Mouse (Mus musculus) liver, embryonic 16.5 days (tissue): ENCODE results near the gene Jpt2. TPM values are rescaled to one million over a fixed set of nuclear protein-coding genes. Genes with fewer than 3 reads are reported as not detected.

Experiments used
- ATAC-seq: fragments of 200-750 bp; cut with Nextera tagmentation; 2 replicates; pipeline ENCODE4 v1.8.0; 2017; ENCODE audit warnings: low read depth, mild to moderate bottlenecking, moderate number of reproducible peaks, moderate library complexity
- H3K27ac ChIP-seq: fragments of 300-500 bp; sonication (generic); 2 replicates; pipeline ENCODE4 v1.5.1; 2014; ENCODE audit warnings: mild to moderate bottlenecking, low read length
- H3K27me3 ChIP-seq: fragments of 300-500 bp; sonication (generic); 2 replicates; pipeline ENCODE4 v1.6.1; 2014; ENCODE audit warnings: low read depth, low read length, mixed read lengths; ENCODE audit not compliant: control insufficient read depth, insufficient read depth
- H3K36me3 ChIP-seq: fragments of 300-500 bp; sonication (generic); 2 replicates; pipeline ENCODE4 v1.6.1; 2014; ENCODE audit warnings: mild to moderate bottlenecking; ENCODE audit not compliant: control insufficient read depth, insufficient read depth
- H3K4me1 ChIP-seq: fragments of 300-500 bp; sonication (generic); 2 replicates; pipeline ENCODE4 v1.6.1; 2014; ENCODE audit warnings: low read depth, low read length, mixed read lengths; ENCODE audit not compliant: control insufficient read depth
- H3K4me2 ChIP-seq: fragments of 300-500 bp; sonication (generic); 2 replicates; pipeline ENCODE4 v1.6.1; 2014; ENCODE audit warnings: low read depth, low read length, mixed read lengths
- H3K4me3 ChIP-seq: fragments of 300-500 bp; sonication (generic); 2 replicates; pipeline ENCODE4 v1.5.1; 2014; ENCODE audit warnings: low read depth, mild to moderate bottlenecking, low read length
- H3K9ac ChIP-seq: fragments of 300-500 bp; sonication (generic); 2 replicates; pipeline ENCODE4 v1.6.1; 2014; ENCODE audit warnings: low read depth, low read length
- H3K9me3 ChIP-seq: fragments of 300-500 bp; sonication (generic); replicated peaks from 2 replicates; pipeline ENCODE4 v1.6.1; 2016; ENCODE audit warnings: low read length; ENCODE audit not compliant: control insufficient read depth
- WGBS: fragments of 180-500 bp; shearing (Covaris S2); extraction: QIAGEN DNeasy Blood & Tissue Kit; methylation state at CpG from one replicate; pipeline ENCODE4 v1.1.7; 2014; ENCODE audit not compliant: insufficient replicate concordance; 5-methylcytosine and 5-hydroxymethylcytosine counted together
- polyA plus RNA-seq: library from polyadenylated mRNA; unstranded; fragments of >200 nt; fragmentation: Nextera tagmentation; extraction: Ambion mirVana; gene quantifications from 2 replicates; pipeline ENCODE4 v1.2.1, GENCODE M21; 2015

Jpt2 gene
- polyA plus RNA-seq, 1 experiment from 2014 or later = 53.6 TPM

DNA sequence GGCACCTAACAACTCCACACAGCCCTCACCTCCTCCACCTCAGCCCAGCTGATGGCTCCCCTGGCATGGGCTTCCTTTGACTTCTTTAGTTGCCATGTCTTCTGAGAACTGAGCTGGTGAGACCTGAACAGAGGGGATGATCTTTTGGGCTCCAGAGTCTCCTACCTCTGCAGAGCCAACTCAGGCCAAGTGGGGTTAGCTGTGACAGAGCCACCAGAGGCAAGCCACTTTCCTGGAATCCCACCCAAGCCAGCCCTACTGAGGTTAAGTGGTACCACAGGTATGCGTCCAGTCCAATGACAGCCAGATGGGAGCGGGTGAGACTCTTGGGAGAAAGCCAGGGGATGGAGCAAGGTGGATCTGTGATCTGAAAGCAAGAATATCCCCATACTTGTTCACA is 67.2 kb downstream of the Jpt2 start:
- ATAC-seq = no peak
- H3K4me1 ChIP-seq = peaks cover 44% of the 10 kb centered on the region
- H3K4me2 ChIP-seq = no peak overlapping the region; the same call in 1 of the 2 replicates
- no peaks in the 10 kb centered on the region for H3K9me3 ChIP-seq
- no peak overlapping the region for H3K9ac ChIP-seq
- no peak overlapping the region for H3K4me3 ChIP-seq
- no peaks in the 10 kb centered on the region for H3K27me3 ChIP-seq
- no peak overlapping the region for H3K27ac ChIP-seq
- WGBS = 93% methylated on average over 2 of the region's 2 CpGs
- H3K36me3 ChIP-seq = peaks cover 45% of the 10 kb centered on the region

DNA sequence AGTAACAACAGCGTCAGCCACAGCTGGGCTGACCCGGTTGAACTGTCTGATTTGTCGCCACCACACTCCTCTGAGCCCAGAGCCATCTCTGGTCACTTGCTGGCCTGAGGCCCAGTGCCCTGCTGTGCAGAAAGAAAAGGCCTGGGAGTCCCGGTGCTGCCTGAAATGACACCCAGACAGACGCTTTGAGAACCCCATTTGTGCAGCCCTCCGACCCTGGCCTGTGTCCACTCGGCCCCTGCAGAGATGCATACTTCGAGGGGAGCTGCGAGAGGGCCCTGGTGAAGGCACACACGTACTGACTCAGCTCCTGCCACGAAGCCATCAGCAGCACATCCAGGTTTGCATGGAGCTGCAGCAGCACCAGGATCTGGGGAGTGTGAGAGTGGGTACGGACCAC is 67.7 kb downstream of the Jpt2 start:
- H3K36me3 ChIP-seq = peaks cover 47% of the 10 kb centered on the region
- 86% methylated on average over 12 of the region's 12 CpGs for WGBS

DNA sequence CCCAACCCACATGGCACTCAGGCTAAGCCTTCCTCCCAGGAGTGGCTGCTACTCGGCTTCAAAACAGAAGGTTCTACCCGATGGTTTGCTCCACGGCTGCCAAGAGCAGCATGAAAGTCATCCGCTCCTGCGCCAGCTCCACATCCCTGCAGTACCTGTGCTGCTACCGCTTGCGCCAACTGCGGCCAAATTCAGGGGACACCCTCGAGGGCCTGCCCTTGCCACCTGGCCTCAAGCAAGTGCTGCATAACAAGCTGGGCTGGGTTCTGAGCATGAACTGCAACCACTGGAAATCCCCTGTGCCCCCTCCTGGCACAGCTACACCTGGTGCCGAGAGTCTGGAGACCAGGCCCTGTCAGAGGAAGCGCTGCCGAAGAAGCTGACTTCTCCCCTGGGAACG is 69.2 kb downstream of the Jpt2 start:
- Histone ChIP-seq H3K27ac (no peak overlapping the region), H3K9me3 (no peaks in the 10 kb centered on the region), H3K9ac (no peak overlapping the region), H3K36me3 (peaks cover 47% of the 10 kb centered on the region), H3K4me3 (no peak overlapping the region), H3K4me1 (peaks cover 40% of the 10 kb centered on the region), H3K4me2 (no peak overlapping the region), H3K27me3 (no peaks in the 10 kb centered on the region)
- 84% methylated on average over 13 of the region's 13 CpGs for WGBS
- no peak for ATAC-seq

More for the DNA sequence above, 67.7 kb downstream of the Jpt2 start:
- H3K9me3 ChIP-seq = no peaks in the 10 kb centered on the region
- no peaks in the 10 kb centered on the region for H3K27me3 ChIP-seq
- H3K4me2 ChIP-seq = no peak overlapping the region
- no peak for ATAC-seq
- no peak overlapping the region for H3K4me3 ChIP-seq
- no peak overlapping the region for H3K9ac ChIP-seq
- H3K27ac ChIP-seq = no peak overlapping the region
- H3K4me1 ChIP-seq = peaks cover 46% of the 10 kb centered on the region

DNA sequence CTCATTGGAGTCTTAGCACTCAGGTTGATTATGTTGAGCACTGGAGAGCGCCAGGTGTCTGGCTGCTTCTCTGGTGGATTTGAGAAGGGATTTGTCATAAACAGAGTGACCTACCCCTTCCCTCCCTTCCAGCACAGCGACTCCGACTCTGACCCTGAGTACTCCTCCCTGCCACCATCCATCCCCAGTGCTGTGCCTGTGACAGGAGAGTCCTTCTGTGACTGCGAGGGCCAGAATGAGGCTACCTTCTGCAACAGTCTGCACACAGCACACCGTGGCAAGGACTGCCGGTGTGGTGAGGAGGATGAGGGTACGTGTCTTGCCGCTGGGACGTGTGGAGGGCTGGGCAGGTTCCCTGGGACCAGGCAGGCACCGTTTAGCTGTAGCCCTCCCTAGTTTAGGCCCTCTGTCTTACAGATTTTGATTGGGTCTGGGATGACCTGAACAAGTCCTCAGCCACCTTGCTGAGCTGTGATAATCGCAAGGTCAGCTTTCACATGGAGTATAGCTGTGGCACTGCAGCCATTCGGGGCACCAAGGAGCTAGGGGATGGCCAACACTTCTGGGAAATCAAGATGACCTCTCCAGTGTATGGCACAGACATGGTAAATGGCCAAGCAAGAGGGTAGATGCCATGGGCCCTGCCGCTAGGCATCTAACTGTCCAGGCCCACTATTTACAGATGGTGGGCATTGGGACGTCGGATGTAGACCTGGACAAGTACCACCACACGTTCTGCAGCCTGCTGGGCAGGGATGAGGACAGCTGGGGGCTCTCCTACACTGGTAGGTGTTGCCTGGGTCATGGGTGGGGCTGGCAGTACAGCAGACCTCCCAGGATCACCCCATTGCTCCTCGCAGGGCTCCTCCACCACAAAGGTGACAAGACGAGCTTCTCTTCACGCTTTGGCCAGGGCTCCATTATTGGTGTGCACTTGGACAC is 70.1 kb downstream of the Jpt2 start:
- ATAC-seq = no peak
- Histone ChIP-seq H3K27me3 (no peaks in the 10 kb centered on the region), H3K36me3 (peaks cover 47% of the 10 kb centered on the region), H3K4me1 (peaks cover 35% of the 10 kb centered on the region), H3K27ac (peak overlapping the region; percentile 8; the same call in 1 of the 2 replicates), H3K4me2 (no peak overlapping the region), H3K9ac (no peak overlapping the region), H3K4me3 (no peak overlapping the region), H3K9me3 (no peaks in the 10 kb centered on the region)
- WGBS = 86% methylated on average over 19 of the region's 19 CpGs

DNA sequence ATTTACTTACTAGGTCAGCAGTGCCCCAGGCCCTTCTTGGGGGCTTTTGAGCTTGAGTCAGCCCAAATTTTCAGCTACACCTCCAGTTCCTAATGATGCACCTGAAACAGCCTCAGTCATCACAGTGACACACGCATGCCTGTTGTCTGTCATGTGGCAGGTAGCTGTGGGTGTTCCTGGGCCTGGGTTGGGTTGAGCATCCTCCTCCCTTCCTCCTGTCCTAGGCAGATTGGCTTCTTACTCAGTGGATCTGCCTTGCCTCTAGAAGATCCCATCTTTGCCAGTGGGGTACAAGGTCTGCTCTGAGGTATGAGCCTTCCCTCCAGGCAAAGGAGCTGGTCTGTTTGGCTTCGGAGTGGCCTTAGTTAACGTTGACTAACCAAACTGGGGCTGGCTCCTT is 71.6 kb downstream of the Jpt2 start:
- H3K4me1 ChIP-seq = peaks cover 35% of the 10 kb centered on the region
- H3K9ac ChIP-seq = no peak overlapping the region
- no peak overlapping the region for H3K4me3 ChIP-seq
- peaks cover 49% of the 10 kb centered on the region for H3K36me3 ChIP-seq
- no peak overlapping the region for H3K27ac ChIP-seq
- H3K4me2 ChIP-seq = peak overlapping the region; percentile 75; the same call in 1 of the 2 replicates
- no peak for ATAC-seq
- WGBS = 86% methylated on average over 3 of the region's 3 CpGs
- no peaks in the 10 kb centered on the region for H3K9me3 ChIP-seq
- H3K27me3 ChIP-seq = no peaks in the 10 kb centered on the region

Other genes with a start within 250 kb of the Jpt2 start
- gene Rnf151, start 242.6 kb downstream of the Jpt2 start, polyA plus RNA-seq = 0.07 TPM in 1 of 2 replicates, not detected in the other
- 868 and 907 TPM in 2 replicates for gene Rps2, start 242.6 kb downstream of the Jpt2 start, polyA plus RNA-seq
- gene Ndufb10, start 236.2 kb downstream of the Jpt2 start, polyA plus RNA-seq = 168 and 174 TPM in 2 replicates
- 0.34 TPM in 1 of 2 replicates, not detected in the other for gene Rpl3l, start 232.9 kb downstream of the Jpt2 start, polyA plus RNA-seq
- gene Msrb1, start 224.0 kb downstream of the Jpt2 start, polyA plus RNA-seq = 30.0 and 33.9 TPM in 2 replicates
- 0.24 TPM in 1 of 2 replicates, not detected in the other for gene Hs3st6, start 207.7 kb downstream of the Jpt2 start, polyA plus RNA-seq
- 0.30 and 0.56 TPM in 2 replicates for gene Meiob, start 156.4 kb downstream of the Jpt2 start, polyA plus RNA-seq
- 124 and 125 TPM in 2 replicates for gene Hagh, start 120.5 kb downstream of the Jpt2 start, polyA plus RNA-seq
- 46.3 and 47.3 TPM in 2 replicates for gene Fahd1, start 110.3 kb downstream of the Jpt2 start, polyA plus RNA-seq
- 11.0 and 11.7 TPM in 2 replicates for gene Igfals, start 94.7 kb downstream of the Jpt2 start, polyA plus RNA-seq
- 53.2 and 55.5 TPM in 2 replicates for gene Nubp2, start 74.3 kb downstream of the Jpt2 start, polyA plus RNA-seq
- gene Spsb3, start 74.0 kb downstream of the Jpt2 start, polyA plus RNA-seq = 38.9 and 40.3 TPM in 2 replicates
- gene Eme2, start 65.6 kb downstream of the Jpt2 start, polyA plus RNA-seq = 12.1 and 12.2 TPM in 2 replicates
- gene Mrps34, start 65.6 kb downstream of the Jpt2 start, polyA plus RNA-seq = 48.9 and 50.7 TPM in 2 replicates
- gene Nme3, start 64.2 kb downstream of the Jpt2 start, polyA plus RNA-seq = 46.7 and 54.0 TPM in 2 replicates
- gene Mapk8ip3, start 23.7 kb downstream of the Jpt2 start, polyA plus RNA-seq = 9.5 and 11.6 TPM in 2 replicates
- gene Cramp1l, start 55.1 kb upstream of the Jpt2 start, polyA plus RNA-seq = 2.7 and 2.9 TPM in 2 replicates
- gene Ift140, start 55.4 kb upstream of the Jpt2 start, polyA plus RNA-seq = 145 and 146 TPM in 2 replicates
- gene Tmem204, start 122.9 kb upstream of the Jpt2 start, polyA plus RNA-seq = 6.2 and 7.3 TPM in 2 replicates
- 12.2 TPM in 2 replicates for gene Telo2, start 155.3 kb upstream of the Jpt2 start, polyA plus RNA-seq
- gene Ptx4, start 160.1 kb upstream of the Jpt2 start, polyA plus RNA-seq = not detected in 2 replicates
- 9.9 and 10.3 TPM in 2 replicates for gene Clcn7, start 172.7 kb upstream of the Jpt2 start, polyA plus RNA-seq
- gene Ccdc154, start 201.8 kb upstream of the Jpt2 start, polyA plus RNA-seq = 0.04 TPM in 1 of 2 replicates, not detected in the other
- not detected in 2 replicates for gene Gm38655, start 214.8 kb upstream of the Jpt2 start, polyA plus RNA-seq
- 14.2 and 15.1 TPM in 2 replicates for gene BC003965, start 223.9 kb upstream of the Jpt2 start, polyA plus RNA-seq
- gene Unkl, start 227.7 kb upstream of the Jpt2 start, polyA plus RNA-seq = 6.8 and 7.9 TPM in 2 replicates